Mouse (Mus musculus): ENCODE measurements around the gene Edc3. TPM values are rescaled to one million over a fixed set of nuclear protein-coding genes. Genes with fewer than 3 reads are reported as not detected.

Gene Edc3
- total RNA-seq, 4 experiments from 2014 or later = 4.8 to 6.7 (median 6.3) TPM

DNA sequence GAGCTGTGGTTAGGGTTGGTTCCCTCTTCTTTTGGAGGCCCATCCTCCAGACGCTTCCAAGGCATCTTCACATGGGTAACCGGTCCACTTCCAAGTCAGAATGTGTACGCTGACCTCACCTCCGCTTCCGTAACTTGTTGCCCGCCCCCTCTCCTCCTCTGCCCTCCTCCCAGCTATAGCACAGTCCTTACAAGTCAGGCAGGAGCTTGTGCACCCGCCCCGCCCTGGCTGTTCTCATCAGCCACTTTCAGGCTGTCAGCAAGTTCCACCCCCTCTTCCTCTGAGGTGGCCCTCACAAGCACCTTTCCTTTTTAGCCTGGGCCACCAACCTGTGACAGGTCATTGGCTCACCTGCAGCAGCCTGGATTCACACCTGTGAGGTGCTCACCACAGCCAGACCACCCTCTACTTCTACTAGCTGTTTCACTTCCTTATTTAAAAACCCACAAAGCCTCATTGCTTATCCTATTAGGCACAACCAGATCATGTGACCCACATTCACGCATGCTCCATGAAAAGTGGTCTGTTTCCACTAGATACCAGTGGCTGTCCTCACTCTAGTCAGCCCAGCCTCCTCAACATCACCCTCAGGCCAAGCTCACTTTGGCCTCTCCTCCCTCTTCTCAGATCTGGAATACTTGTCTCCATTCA lies 92.1 kb downstream of the Edc3 start:
- no peak for DNase-seq (ENCODE audit: low spot score in 2 of 2)

Other genes starting within 250 kb of the Edc3 start
- 1 to 10 TPM in 1 of 4 experiments, under 1 TPM in 3; 0.34 to 1.3 (median 0.76) TPM for gene Scamp5, start 240.5 kb upstream of the Edc3 start, total RNA-seq (2022)
- gene Rpp25, start 204.5 kb upstream of the Edc3 start, total RNA-seq (2022) = not detected
- gene Cox5a, start 187.3 kb upstream of the Edc3 start, total RNA-seq (2022) = 1,000 to 10,000 TPM; 1,141 to 1,247 (median 1,173) TPM
- 1 to 10 TPM; 4.3 to 6.5 (median 5.5) TPM for gene Fam219b, start 171.0 kb upstream of the Edc3 start, total RNA-seq (2022)
- gene Mpi, start 155.8 kb upstream of the Edc3 start, total RNA-seq (2022) = 10 to 100 TPM; 71.2 to 89.3 (median 74.4) TPM
- gene Scamp2, start 147.6 kb upstream of the Edc3 start, total RNA-seq (2022) = 10 to 100 TPM; 35.5 to 42.9 (median 37.1) TPM
- 1 to 10 TPM; 3.3 to 4.8 (median 4.2) TPM for gene Ulk3, start 119.1 kb upstream of the Edc3 start, total RNA-seq (2022)
- gene Cplx3, start 102.3 kb upstream of the Edc3 start, total RNA-seq (2022) = not detected
- gene Lman1l, start 87.8 kb upstream of the Edc3 start, total RNA-seq (2022) = not detected
- gene Csk, start 54.9 kb upstream of the Edc3 start, total RNA-seq (2022) = 10 to 100 TPM in 1 of 4 experiments, 1 to 10 TPM in 3; 8.0 to 10.5 (median 8.8) TPM
- not detected for gene Cyp1a2, start 24.8 kb upstream of the Edc3 start, total RNA-seq (2022)
- under 1 TPM; 0.41 to 0.60 (median 0.52) TPM for gene Cyp1a1, start 20.6 kb upstream of the Edc3 start, total RNA-seq (2022)
- gene Clk3, start 57.3 kb downstream of the Edc3 start, total RNA-seq (2022) = 10 to 100 TPM; 41.4 to 61.1 (median 44.6) TPM
- 1 to 10 TPM; 3.1 to 6.0 (median 4.4) TPM for gene Arid3b, start 128.3 kb downstream of the Edc3 start, total RNA-seq (2022)
- 10 to 100 TPM; 85.4 to 92.1 (median 90.3) TPM for gene Ubl7, start 202.4 kb downstream of the Edc3 start, total RNA-seq (2022)
- 10 to 100 TPM in 1 of 4 experiments, 1 to 10 TPM in 3; 5.9 to 11.0 (median 7.8) TPM for gene Sema7a, start 231.6 kb downstream of the Edc3 start, total RNA-seq (2022)

Measured in gastrocnemius, adult 8-10 months (tissue).